Mouse (Mus musculus): ENCODE data around the gene Il4. TPM values are rescaled to one million over a fixed set of nuclear protein-coding genes. Genes with fewer than 3 reads are reported as not detected.
A peak's percentile ranks its signal among the peaks of the same experiment; 100 is the strongest.

Gene Il4
- total RNA-seq, 1 experiment = not detected

- Histone ChIP-seq H3K4me1 (ENCODE audit: control insufficient read depth in 2 of 2, insufficient read depth in 2 of 2, low read length in 2 of 2, poor library complexity in 1 of 2) (no peaks in the 10 kb centered on the region), H3K4me3 (ENCODE audit: insufficient read depth in 1 of 2, low read depth in 1 of 2, low read length in 2 of 2, poor library complexity in 1 of 2, severe bottlenecking in 1 of 2) (no peak overlapping the region), H3K9me3 (ENCODE audit: control insufficient read depth, insufficient read depth, low read depth, low read length) (no peaks in the 10 kb centered on the region), H3K9ac (ENCODE audit: insufficient read depth, low read depth, low read length, poor library complexity, severe bottlenecking) (no peak overlapping the region), H3K36me3 (ENCODE audit: control insufficient read depth, insufficient read depth, low read length, poor library complexity, severe bottlenecking) (peaks cover 32% of the 10 kb centered on the region), H3K27ac (ENCODE audit: insufficient read depth, low read depth, low read length, poor library complexity, severe bottlenecking) (no peak overlapping the region)
- in situ Hi-C loops (cut with MboI; ENCODE audit: low sequenced_read_pairs in 2 of 2, unreplicated experiment in 2 of 2) = no loop called here
- DNase-seq (ENCODE audit: low read depth, low spot score) = no peak
- no peak for TF ChIP-seq MAFK (IDR thresholded peaks at IDR 0.05; ENCODE audit: insufficient read depth, low read depth, low read length)
Measured at GRCm38 (mm10) chr11:53651441-53651840, 33.0 kb upstream of the Il4 start.

- in situ Hi-C loops (cut with MboI; ENCODE audit: low sequenced_read_pairs in 2 of 2, unreplicated experiment in 2 of 2) = no loop called here
- Histone ChIP-seq H3K27ac (ENCODE audit: insufficient read depth, low read depth, low read length, poor library complexity, severe bottlenecking) (no peak overlapping the region), H3K9me3 (ENCODE audit: control insufficient read depth, insufficient read depth, low read depth, low read length) (no peaks in the 10 kb centered on the region), H3K36me3 (ENCODE audit: control insufficient read depth, insufficient read depth, low read length, poor library complexity, severe bottlenecking) (no peaks in the 10 kb centered on the region), H3K4me3 (ENCODE audit: insufficient read depth in 1 of 2, low read depth in 1 of 2, low read length in 2 of 2, poor library complexity in 1 of 2, severe bottlenecking in 1 of 2) (no peak overlapping the region), H3K9ac (ENCODE audit: insufficient read depth, low read depth, low read length, poor library complexity, severe bottlenecking) (no peak overlapping the region), H3K4me1 (ENCODE audit: control insufficient read depth in 2 of 2, insufficient read depth in 2 of 2, low read length in 2 of 2, poor library complexity in 1 of 2) (peaks cover 0 to 3% of the 10 kb centered on the region in 2 experiments; a peak in 1 of 4 replicates)
- DNase-seq (ENCODE audit: low read depth, low spot score) = no peak
- no peak for TF ChIP-seq ZC3H11A (IDR thresholded peaks at IDR 0.05; ENCODE audit: borderline replicate concordance, low read depth, low read length)
- no peak for TF ChIP-seq MAFK (IDR thresholded peaks at IDR 0.05; ENCODE audit: insufficient read depth, low read depth, low read length)
- no peak for TF ChIP-seq CHD2 (IDR thresholded peaks at IDR 0.05; ENCODE audit: low read depth, low read length)
- no peak for TF ChIP-seq ZNF384 (IDR thresholded peaks at IDR 0.05; ENCODE audit: low read depth, low read length)
- no peak for TF ChIP-seq HCFC1 (IDR thresholded peaks at IDR 0.05; ENCODE audit: borderline replicate concordance, insufficient read depth, low read length)
Measured at GRCm38 (mm10) chr11:53644017-53644416, 25.5 kb upstream of the Il4 start.

- Histone ChIP-seq H3K4me3 (ENCODE audit: insufficient read depth in 1 of 2, low read depth in 1 of 2, low read length in 2 of 2, poor library complexity in 1 of 2, severe bottlenecking in 1 of 2) (no peak overlapping the region), H3K9ac (ENCODE audit: insufficient read depth, low read depth, low read length, poor library complexity, severe bottlenecking) (no peak overlapping the region), H3K4me1 (ENCODE audit: control insufficient read depth in 2 of 2, insufficient read depth in 2 of 2, low read length in 2 of 2, poor library complexity in 1 of 2) (peaks cover 0 to 3% of the 10 kb centered on the region in 2 experiments; a peak in 1 of 4 replicates), H3K27ac (ENCODE audit: insufficient read depth, low read depth, low read length, poor library complexity, severe bottlenecking) (no peak overlapping the region), H3K36me3 (ENCODE audit: control insufficient read depth, insufficient read depth, low read length, poor library complexity, severe bottlenecking) (no peaks in the 10 kb centered on the region), H3K9me3 (ENCODE audit: control insufficient read depth, insufficient read depth, low read depth, low read length) (no peaks in the 10 kb centered on the region)
- TF ChIP-seq CHD2 (IDR thresholded peaks at IDR 0.05; ENCODE audit: low read depth, low read length) (no peak), ZC3H11A (IDR thresholded peaks at IDR 0.05; ENCODE audit: borderline replicate concordance, low read depth, low read length) (no peak)
- DNase-seq (ENCODE audit: low read depth, low spot score) = peak; percentile 25
- in situ Hi-C loops (cut with MboI; ENCODE audit: low sequenced_read_pairs in 2 of 2, unreplicated experiment in 2 of 2) = no loop called here
Measured at GRCm38 (mm10) chr11:53642744-53643279, 24.3 kb upstream of the Il4 start.

GRCm38 (mm10) chr11:53637803-53638260, 19.4 kb upstream of the Il4 start:
- no peak overlapping the region for H3K4me3 ChIP-seq (ENCODE audit: insufficient read depth in 1 of 2, low read depth in 1 of 2, low read length in 2 of 2, poor library complexity in 1 of 2, severe bottlenecking in 1 of 2)
- no peaks in the 10 kb centered on the region for H3K9me3 ChIP-seq (ENCODE audit: control insufficient read depth, insufficient read depth, low read depth, low read length)
- DNase-seq (ENCODE audit: low read depth, low spot score) = no peak
- H3K4me1 ChIP-seq (ENCODE audit: control insufficient read depth in 2 of 2, insufficient read depth in 2 of 2, low read length in 2 of 2, poor library complexity in 1 of 2) = peaks cover 0 to 13% of the 10 kb centered on the region in 2 experiments; a peak in 1 of 4 replicates
- H3K9ac ChIP-seq (ENCODE audit: insufficient read depth, low read depth, low read length, poor library complexity, severe bottlenecking) = no peak overlapping the region
- in situ Hi-C loops (cut with MboI; ENCODE audit: low sequenced_read_pairs in 2 of 2, unreplicated experiment in 2 of 2) = no loop called here
- no peaks in the 10 kb centered on the region for H3K36me3 ChIP-seq (ENCODE audit: control insufficient read depth, insufficient read depth, low read length, poor library complexity, severe bottlenecking)
- no peak overlapping the region for H3K27ac ChIP-seq (ENCODE audit: insufficient read depth, low read depth, low read length, poor library complexity, severe bottlenecking)
- TF ChIP-seq ZC3H11A (IDR thresholded peaks at IDR 0.05; ENCODE audit: borderline replicate concordance, low read depth, low read length) (no peak), ZNF384 (IDR thresholded peaks at IDR 0.05; ENCODE audit: low read depth, low read length) (no peak; the same call in 1 of the 2 replicates), MAFK (IDR thresholded peaks at IDR 0.05; ENCODE audit: insufficient read depth, low read depth, low read length) (no peak), CHD2 (IDR thresholded peaks at IDR 0.05; ENCODE audit: low read depth, low read length) (no peak), HCFC1 (IDR thresholded peaks at IDR 0.05; ENCODE audit: borderline replicate concordance, insufficient read depth, low read length) (no peak)

Measured in ES-E14 (cell line).